Mouse (Mus musculus) v-Abl transformed pro-B cells (cell line): ENCODE measurements around the gene Rab3b.

Experiments used
- in situ Hi-C, 2 experiments: fragments of 400-800 bp; cut with MboI; formaldehyde crosslinking; loops; one replicate each; pipeline ENCODE4 v1.15.1; 2025; ENCODE audit not compliant: unreplicated experiment in 2 of 2

The Rab3b gene

DNA sequence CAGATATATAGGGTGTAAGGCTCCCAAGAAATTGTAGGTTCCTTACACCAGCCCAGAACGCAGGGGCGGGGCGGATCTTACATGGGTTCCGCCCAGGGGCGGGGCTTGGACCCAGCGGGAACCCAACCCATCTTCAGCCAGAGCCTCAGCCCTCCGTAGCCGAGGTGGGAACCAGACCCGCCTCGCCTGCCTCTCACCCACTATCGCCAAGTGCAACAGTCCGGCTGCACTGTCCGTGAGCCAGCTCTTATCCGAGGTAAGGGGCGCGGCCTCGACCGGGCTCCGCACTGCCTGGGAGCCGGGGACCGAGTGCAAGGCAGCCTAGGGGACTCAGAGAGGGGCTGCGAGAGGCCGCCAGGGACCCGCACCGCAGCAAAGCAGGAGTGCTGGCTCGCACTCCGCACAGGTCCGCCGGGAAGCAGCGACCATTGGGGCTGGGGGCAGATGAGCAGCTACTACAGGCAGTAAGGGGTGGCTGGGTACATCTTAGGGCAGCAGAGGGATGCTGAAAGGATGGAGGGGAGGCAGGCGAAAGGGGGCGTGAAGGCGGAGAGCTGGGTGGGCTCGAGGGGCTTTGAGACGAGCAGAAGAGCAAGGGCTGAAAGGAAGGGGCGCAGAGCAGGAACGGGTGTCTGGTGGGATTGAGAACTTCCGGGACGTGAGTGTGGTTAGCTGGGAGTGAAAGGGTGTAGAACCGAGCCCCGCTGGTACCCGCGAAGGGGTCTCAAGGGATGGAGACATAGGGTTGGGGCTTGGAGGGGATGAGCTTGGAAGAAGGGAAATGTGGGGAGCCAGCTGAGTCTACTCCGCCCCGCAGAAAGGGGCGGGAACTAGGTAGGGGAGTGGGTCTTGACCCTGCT is at the start of gene Rab3b:
Gene Rab3b, plus strand, starts transcription at position 101 of the 860 bp plus-strand sequence.
- in situ Hi-C loops, result no loop called here

DNA sequence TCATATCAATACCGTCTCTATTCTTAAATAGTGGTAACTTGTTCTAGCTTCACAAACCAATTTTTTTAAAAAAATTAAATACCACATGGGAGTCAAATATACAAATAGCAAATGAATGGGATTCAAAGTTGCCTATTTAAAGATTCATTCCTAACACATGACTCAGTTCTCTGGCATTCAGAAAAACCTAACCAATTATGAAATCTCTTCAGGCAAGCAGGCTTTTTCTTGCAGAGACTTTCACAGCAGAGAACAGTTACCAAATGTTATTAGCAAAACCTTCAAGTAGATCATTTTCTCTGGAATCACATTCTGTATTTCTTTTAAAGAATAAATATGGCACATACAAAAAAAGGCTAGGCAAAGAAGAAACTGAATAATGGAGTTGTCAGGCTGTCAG is 48.2 kb upstream of the Rab3b start:
- in situ Hi-C loops, result no loop called here

DNA sequence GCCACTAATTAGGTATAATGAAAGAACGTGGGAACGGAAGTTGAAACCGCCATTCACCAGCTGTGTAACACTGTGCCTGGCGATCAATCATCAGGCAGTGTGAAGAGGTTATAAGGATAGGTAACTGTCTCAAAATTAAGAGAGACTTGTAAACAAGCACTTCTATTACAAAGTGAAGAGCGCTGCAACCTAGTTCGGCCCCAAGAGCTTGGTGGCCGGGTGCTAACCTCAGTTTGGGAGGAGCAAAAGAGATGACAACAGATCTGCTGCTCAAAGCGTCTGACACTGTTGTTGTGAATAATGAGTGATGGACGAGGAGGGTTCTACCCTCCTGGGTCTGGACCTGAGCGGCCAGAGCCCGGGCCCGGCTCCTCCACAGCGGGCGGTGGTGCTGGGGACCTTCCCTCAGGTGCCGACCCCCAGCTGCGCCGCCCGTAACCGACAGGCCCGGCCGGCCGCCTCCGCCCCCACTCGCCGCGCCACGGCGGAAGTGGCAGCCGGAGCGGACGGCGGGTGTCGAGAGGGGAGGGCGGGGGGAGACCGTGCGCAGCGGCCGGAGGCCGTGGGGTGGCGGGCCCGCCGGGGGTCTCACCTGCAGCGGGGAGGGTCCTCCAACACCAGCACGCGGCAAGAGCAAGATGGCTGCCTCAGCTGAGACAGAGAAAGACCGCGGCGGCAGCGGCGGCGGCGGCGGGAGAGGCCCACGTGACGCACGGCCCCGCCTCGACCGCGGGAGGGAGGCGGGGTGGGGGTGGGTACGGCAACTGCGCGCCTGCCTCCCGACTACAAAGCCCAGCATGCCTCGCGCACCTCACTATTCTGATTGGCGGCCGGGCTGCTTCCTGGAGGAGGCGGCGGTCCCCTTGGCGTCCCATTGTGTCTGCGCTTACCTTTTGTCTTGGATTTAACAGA is 45.7 kb upstream of the Rab3b start, which contains the start of gene Btf3l4:
Gene Btf3l4, minus strand, starts transcription at position 699 of the 912 bp plus-strand sequence.
- in situ Hi-C loops, result no loop called here

GRCm38 (mm10) chr4:108833828-108834114 is 45.1 kb upstream of the Rab3b start:
- in situ Hi-C loops, result no loop called here

DNA sequence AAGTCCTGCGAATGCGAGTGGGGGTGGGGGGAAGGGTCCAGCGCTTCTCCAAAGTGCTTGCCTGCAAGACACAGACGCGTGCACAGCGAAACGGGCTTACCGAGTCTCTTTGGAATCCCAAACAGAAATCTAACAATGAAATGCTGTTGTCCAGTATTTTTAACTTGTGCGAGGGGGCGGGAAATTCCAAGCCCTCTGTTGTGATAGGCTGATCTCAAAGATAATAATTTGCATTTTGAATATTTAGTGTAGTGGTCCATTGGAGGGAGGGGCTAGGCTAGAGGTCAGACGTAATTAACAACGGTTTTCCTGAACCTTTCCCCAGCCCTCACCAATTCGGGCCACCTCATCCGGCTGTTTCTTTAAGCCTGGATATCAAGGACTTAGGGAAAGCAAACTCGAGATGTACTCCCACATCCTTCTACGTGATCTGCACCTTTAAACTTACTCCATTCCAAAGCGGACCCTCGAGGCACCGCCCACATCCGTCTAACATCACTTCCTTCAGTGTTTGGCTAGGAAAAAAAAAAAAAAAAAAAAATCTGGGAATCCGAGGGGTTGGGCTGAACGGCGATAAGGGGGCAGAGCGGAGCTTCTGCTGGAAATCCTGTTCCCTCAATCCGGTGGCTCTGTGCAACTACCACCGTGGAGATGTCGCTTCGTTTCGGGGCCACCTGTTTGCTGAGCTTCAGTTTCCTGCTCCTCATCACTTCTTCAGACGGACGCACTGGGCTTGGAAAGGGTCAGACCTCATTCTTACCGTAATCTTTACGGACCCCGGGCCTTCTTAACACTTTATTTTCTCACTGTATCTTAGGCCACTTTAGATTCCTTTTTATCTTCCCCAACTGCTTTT is 44.5 kb upstream of the Rab3b start, which contains the start of gene Txndc12:
Gene Txndc12, plus strand, starts transcription at position 487 of the 856 bp plus-strand sequence.
- in situ Hi-C loops, result no loop called here

DNA sequence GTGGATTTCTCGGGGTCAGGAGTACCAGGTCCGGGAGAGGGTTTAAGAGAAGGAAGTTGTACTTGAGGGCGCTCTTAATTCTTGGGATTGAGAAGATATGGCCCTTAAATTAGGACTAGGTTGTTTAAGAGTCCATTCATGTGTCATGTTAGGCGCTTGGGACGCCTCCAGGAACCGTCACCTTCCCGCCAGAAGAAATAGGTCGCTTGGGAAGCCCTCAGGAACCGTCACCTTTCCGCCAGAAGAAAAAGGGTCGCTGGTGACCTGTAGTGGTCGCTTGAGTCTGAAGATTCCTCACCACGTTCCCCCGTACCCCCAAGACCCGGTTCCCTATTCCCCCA is 43.9 kb upstream of the Rab3b start:
- in situ Hi-C loops, result no loop called here

DNA sequence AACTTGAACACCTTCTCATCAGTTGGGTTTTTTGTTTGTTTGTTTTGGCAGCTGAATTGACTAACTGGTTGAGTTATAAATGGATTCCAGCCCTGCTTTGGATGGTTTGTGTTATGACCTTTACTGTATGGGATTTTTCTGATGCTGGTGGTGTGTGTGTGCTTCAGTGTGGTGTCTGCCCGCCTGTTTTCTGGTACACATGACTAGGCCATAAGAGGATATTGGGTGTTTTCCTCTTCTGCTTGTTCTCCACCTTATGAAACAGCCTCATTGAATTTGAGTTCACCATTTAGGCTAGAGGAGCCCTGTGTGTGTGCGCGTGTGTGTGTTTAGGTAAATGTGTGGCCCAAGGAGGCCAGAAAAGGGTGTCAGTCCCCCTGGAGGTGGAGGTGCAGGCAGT is 43.4 kb upstream of the Rab3b start:
- in situ Hi-C loops, result no loop called here

GRCm38 (mm10) chr4:108838031-108838430 is 40.8 kb upstream of the Rab3b start:
- in situ Hi-C loops, result no loop called here

DNA sequence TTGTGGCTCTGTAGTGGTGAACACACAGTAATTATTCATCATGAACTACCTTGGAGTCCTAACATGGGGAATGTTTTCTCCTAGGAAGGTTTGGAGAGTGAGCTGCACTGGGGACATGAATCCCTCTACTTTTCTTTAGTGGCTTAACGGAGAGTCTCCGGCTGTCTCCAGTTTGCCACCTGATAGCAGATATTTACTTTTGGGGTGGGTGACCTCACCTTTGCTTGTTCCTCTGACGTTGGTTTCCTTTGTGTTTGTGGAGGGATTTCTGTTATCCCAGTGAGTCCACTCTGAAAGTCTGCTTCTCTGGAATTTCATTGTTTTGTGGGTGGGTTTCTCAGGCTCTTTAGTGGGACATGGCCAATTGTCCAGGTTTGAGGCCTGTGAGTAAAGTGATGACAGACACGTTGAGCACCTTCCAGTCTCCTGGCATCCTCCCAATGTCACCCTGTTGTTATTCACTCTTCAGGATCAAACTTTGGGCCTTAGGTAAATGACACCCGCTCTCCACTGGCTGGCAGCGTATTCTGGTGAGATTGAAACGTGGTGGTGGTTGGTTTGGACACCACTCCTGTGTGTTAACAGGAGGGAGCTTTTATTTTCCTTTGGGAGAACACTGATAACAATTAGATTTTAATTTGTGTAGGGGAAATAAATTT is 36.8 kb upstream of the Rab3b start:
- in situ Hi-C loops, result no loop called here

GRCm38 (mm10) chr4:108843336-108843735 is 35.5 kb upstream of the Rab3b start:
- in situ Hi-C loops, result no loop called here

- in situ Hi-C loops, result no loop called here
These were observed 32.9 kb upstream of the Rab3b start for GRCm38 (mm10) chr4:108845824-108846569.

- in situ Hi-C loops, result no loop called here
These were observed 31.0 kb upstream of the Rab3b start, which contains the start of gene Kti12 for GRCm38 (mm10) chr4:108847715-108848504. Gene Kti12, plus strand, starts transcription at chr4:108847785.

DNA sequence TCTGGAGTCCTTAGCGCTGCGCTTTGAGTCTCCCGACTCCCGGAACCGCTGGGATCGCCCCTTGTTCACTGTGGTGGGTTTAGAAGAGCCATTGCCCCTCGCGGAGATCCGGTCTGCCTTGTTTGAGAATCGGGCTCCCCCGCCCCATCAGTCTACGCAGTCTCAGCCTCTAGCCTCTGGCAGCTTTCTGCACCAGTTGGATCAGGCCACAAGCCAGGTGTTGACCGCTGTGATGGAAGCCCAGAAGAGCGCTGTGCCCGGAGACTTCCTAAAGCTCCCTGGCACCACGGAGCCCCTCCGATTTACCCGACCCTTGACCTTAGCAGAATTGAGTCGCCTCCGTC is 30.4 kb upstream of the Rab3b start, which contains the start of gene A730015C16Rik:
Gene A730015C16Rik, minus strand, starts transcription at position 115 of the 344 bp plus-strand sequence.
- in situ Hi-C loops, result no loop called here

DNA sequence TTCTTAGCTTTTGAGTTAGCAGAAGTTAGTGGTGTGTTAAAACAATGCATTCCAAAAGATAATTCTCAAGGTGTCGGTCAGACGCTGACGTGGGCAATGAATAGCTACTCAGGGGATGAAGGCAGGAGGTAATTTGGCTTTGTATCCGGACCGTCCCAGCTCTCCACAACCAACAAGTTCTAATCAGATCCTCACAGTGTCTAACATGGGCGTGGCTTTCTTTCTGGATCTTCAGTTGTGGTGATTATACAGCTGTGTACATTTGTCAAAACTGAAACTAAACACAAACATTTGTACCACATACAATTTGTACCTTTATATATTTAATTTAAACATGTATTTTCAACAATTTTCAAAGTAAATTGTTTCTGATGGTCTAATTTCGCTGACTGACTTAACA is 12.1 kb upstream of the Rab3b start:
- in situ Hi-C loops, result loop anchor here (5.0 to 25.0 kb wide), 6 partner anchors 70 to 870 kb away; no protein-coding TSS in a partner anchor

DNA sequence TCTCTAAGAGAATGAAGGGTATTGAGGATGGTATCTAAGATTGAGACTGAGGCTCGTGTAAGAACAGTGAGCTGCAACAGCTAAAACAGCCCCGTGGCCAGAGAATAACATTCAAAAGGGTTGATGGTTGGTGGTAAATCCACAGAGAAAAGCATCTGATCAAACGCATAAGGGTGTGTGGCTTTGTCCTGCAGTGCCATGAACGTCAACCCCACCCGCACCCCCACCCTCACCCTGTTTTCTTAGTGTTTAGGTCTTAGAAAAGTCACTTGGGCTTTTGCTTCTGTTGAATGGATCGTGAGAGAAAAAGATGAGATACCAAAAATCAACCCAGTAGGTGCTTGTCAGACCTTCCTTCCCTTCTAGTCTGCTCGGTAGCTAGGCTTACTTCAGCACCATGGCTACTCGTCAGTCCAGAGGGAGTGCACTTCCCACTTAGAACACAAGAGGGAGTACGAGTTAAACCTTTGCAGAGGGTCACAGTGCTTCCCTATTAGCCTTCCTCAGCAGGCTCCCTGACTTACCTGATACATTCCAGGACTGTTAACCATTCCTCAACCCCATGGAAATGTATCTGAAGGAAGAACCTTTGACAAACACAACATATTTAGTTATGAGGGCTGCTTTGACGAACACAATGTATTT is 9.0 kb upstream of the Rab3b start:
- in situ Hi-C loops, result loop anchor here (5.0 to 25.0 kb wide), 6 partner anchors 73 to 867 kb away; no protein-coding TSS in a partner anchor

GRCm38 (mm10) chr4:108873746-108874145 is 5.1 kb upstream of the Rab3b start:
- in situ Hi-C loops, result loop anchor here in 1 of 2 experiments (25.0 kb wide), 1 partner anchor 864 kb away; no protein-coding TSS in a partner anchor

GRCm38 (mm10) chr4:108877901-108878300 is 962 bp upstream of the Rab3b start:
- in situ Hi-C loops, result no loop called here

DNA sequence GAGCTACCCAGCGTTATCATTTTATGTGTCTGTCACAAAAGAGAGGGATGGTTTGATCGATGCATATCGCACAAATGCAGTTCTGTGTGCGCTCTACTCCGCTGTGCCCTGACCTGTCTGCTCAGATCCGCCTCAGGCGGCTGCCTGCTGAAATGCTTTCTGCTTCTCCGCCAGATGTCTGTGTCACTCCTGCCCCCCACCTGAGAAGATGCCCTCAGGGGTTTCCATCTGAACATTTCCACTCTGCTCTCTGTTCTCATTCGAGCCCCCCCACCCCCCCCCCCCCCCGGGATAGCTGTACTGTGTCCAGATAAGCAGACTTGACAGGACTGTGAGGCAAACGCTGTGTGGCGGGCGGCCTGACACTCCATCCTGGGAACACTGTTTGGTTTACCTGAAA is 5.0 kb downstream of the Rab3b start:
- in situ Hi-C loops, result no loop called here
